Mouse (Mus musculus) erythroblast, embryonic 14.5 days (primary cell): ENCODE measurements around the gene Fbxo47.

ENCODE experiments used
- GATA1 ChIP-seq: IDR thresholded peaks from 2 replicates; pipeline ENCODE4 v1.6.1; 2012; ENCODE audit warnings: low read length, inconsistent platforms, mixed read lengths
- TAL1 ChIP-seq: IDR thresholded peaks from 3 replicates; pipeline ENCODE4 v1.6.1; 2012; ENCODE audit warnings: low read length, inconsistent platforms, mixed read lengths

DNA sequence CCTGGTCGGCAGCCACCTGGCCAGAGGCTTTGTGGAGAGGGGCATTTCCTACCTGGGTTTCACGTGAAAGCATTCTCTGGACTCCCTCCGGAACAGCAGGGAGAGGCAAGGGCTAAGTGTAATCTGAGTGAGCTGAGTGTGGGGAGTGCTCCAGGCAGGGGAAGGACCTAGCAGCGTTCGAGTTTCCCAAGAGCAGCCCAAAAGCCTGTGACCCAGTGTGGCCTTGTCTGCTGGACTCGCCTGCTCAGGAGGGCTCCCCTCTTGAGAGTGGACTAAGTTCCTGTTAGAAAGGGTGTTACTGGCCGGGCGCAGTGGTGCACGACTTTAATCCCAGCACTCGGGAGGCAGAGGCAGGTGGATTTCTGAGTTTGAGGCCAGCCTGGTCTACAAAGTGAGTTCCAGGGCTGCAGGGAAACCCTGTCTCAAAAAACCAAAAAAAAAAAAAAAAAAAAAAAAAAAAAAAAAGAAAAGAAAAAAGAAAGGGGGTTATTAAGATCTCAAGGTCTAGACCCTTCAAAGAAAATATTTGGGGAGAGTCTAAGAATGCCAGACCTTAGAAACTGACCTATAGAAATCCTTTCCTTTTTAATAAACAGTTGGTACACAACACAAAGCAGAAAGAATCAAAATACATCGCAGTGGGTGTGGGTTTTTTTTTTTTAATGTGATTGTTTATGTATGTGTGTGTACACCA, 44.4 kb downstream of the Fbxo47 start:
- TF ChIP-seq GATA1, result no peak
- TF ChIP-seq TAL1, result no peak
